Mouse (Mus musculus) lung, postnatal 0 days (tissue): ENCODE data around the gene Dcaf4.

Source experiments
- CTCF ChIP-seq: IDR thresholded peaks from 2 replicates; pipeline ENCODE4 v1.5.1; 2016; ENCODE audit warnings: antibody characterized with exemption, mild to moderate bottlenecking
- EP300 ChIP-seq: IDR thresholded peaks from 2 replicates; pipeline ENCODE4 v1.6.1; 2016; ENCODE audit warnings: antibody characterized with exemption, mild to moderate bottlenecking, control low read depth

GRCm38 (mm10) chr12:83527816-83528215 lies 7.5 kb downstream of the Dcaf4 start:
- TF ChIP-seq CTCF (no peak), EP300 (no peak)
